In the genomic region with DNA sequence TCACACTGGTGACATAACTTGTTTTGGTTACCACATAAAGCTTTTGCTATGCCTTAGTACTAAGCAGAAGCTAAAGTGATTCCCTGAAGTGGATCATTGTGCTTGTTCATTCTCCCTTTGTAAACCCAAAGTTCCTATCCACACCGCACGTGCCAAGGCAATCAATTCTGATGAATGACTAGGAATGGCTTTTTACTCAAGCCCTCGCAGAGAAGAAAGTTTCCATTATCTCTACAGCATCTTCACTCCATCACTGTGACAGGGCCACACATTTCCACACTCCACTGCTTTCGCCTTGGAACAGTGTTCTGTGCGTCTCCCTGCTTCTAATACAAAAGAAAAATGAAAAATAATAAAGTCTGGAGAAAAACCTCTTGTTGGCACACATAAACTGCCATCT, we compare ENCODE assay signal across 28 mouse cellular contexts.
DNase-seq lines count a peak whose midpoint lies in the region; ATAC-seq and TF ChIP-seq lines count a peak whose summit lies in the region.
"Had no signal": no experiment of that assay in that cellular context is flagged by ENCODE, and none has a peak within 500 bp of the region (broad histone marks: within the 10 kb centered on the region; RNA-seq: fewer than 3 reads in every experiment).

No protein-coding gene starts in this region.

- H3K9me3 ChIP-seq in neural tube, embryonic 15.5 days (replicated peaks): no peaks in the 10 kb centered on the region
- no peaks in the 10 kb centered on the region for H3K9me3 ChIP-seq in hindbrain, embryonic 14.5 days (ENCODE audit: control insufficient read depth, low read length)
- H3K9me3 ChIP-seq in stomach, postnatal 0 days (ENCODE audit: control insufficient read depth, low read length): no peaks in the 10 kb centered on the region
- H3K9me3 ChIP-seq: embryonic facial prominence, embryonic 13.5 days; forebrain, embryonic 10.5 days; limb, embryonic 12.5 days; stomach, embryonic 15.5 days had no signal

- peaks cover 5% of the 10 kb centered on the region; the same call in 1 of the 2 replicates for H3K4me1 ChIP-seq in neural tube, embryonic 15.5 days
- H3K4me1 ChIP-seq in hindbrain, embryonic 14.5 days (replicated peaks; ENCODE audit: control insufficient read depth, insufficient read depth, low read length): no peaks in the 10 kb centered on the region
- H3K4me1 ChIP-seq in stomach, postnatal 0 days (replicated peaks; ENCODE audit: control insufficient read depth, insufficient read depth): no peaks in the 10 kb centered on the region
- H3K4me1 ChIP-seq: embryonic facial prominence, embryonic 13.5 days; forebrain, embryonic 10.5 days; limb, embryonic 12.5 days; liver, embryonic 15.5 days; stomach, embryonic 15.5 days had no signal

- DNase-seq in neural tube, embryonic 10.5 days (ENCODE audit: extremely low spot score, low spot score): peak; percentile 20
- peak; percentile 55 for DNase-seq in embryo, embryonic 10.5 days (ENCODE audit: low spot score)
- DNase-seq in hindbrain, embryonic 14.5 days (ENCODE audit: low spot score): no peak
- DNase-seq in layer of hippocampus, adult 2 months (ENCODE audit: low spot score in 2 of 2): no peak
- no peak for DNase-seq in stomach, postnatal 0 days (ENCODE audit: low spot score)
- DNase-seq: adrenal gland, postnatal 25 days; cerebellum, adult 18-20 months; cerebellum, postnatal 14 days; forebrain, postnatal 0 days; gastrocnemius, postnatal 36 days; heart, adult 18-20 months; heart, postnatal 36 days; kidney, adult 11 months; kidney, postnatal 14 days; lung, embryonic 14.5 days; lung, postnatal 14 days; thymus, postnatal 14 days had no signal

- H3K4me3 ChIP-seq in neural tube, embryonic 15.5 days (replicated peaks): no peak overlapping the region
- H3K4me3 ChIP-seq in hindbrain, embryonic 14.5 days (replicated peaks; ENCODE audit: low read length): no peak overlapping the region
- no peak overlapping the region for H3K4me3 ChIP-seq in layer of hippocampus, adult 2 months
- no peak overlapping the region for H3K4me3 ChIP-seq in stomach, postnatal 0 days (ENCODE audit: low read depth, low read length)
- H3K4me3 ChIP-seq: embryonic facial prominence, embryonic 13.5 days; forebrain, embryonic 10.5 days; left cerebral cortex, adult 2 months; limb, embryonic 12.5 days; liver, embryonic 15.5 days; stomach, embryonic 15.5 days had no signal

- no peak overlapping the region for H3K4me2 ChIP-seq in neural tube, embryonic 15.5 days
- H3K4me2 ChIP-seq in hindbrain, embryonic 14.5 days (replicated peaks): no peak overlapping the region
- H3K4me2 ChIP-seq in stomach, postnatal 0 days (replicated peaks; ENCODE audit: low read depth): no peak overlapping the region
- H3K4me2 ChIP-seq: embryonic facial prominence, embryonic 13.5 days; heart, embryonic 11.5 days; limb, embryonic 12.5 days; liver, embryonic 15.5 days; lung, embryonic 14.5 days; midbrain, embryonic 11.5 days; stomach, embryonic 15.5 days had no signal

- no peak overlapping the region for H3K27ac ChIP-seq in neural tube, embryonic 15.5 days (replicated peaks)
- no peak overlapping the region for H3K27ac ChIP-seq in hindbrain, embryonic 14.5 days
- H3K27ac ChIP-seq in layer of hippocampus, adult 2 months: no peak overlapping the region
- H3K27ac ChIP-seq in stomach, postnatal 0 days (replicated peaks): no peak overlapping the region
- H3K27ac ChIP-seq: embryonic facial prominence, embryonic 13.5 days; forebrain, embryonic 10.5 days; left cerebral cortex, adult 2 months; limb, embryonic 12.5 days; liver, embryonic 15.5 days; stomach, embryonic 15.5 days had no signal

- no peaks in the 10 kb centered on the region for H3K27me3 ChIP-seq in neural tube, embryonic 15.5 days (replicated peaks)
- H3K27me3 ChIP-seq in hindbrain, embryonic 14.5 days (ENCODE audit: control insufficient read depth, insufficient read depth, low read length): no peaks in the 10 kb centered on the region
- no peaks in the 10 kb centered on the region for H3K27me3 ChIP-seq in stomach, postnatal 0 days (ENCODE audit: control insufficient read depth, insufficient read depth, low read length)
- H3K27me3 ChIP-seq: embryonic facial prominence, embryonic 13.5 days; limb, embryonic 12.5 days; liver, embryonic 15.5 days; stomach, embryonic 15.5 days had no signal

- H3K36me3 ChIP-seq in neural tube, embryonic 15.5 days: no peaks in the 10 kb centered on the region
- no peaks in the 10 kb centered on the region for H3K36me3 ChIP-seq in hindbrain, embryonic 14.5 days (replicated peaks; ENCODE audit: control insufficient read depth, insufficient read depth)
- H3K36me3 ChIP-seq in stomach, postnatal 0 days (ENCODE audit: control insufficient read depth, insufficient read depth, low read length): no peaks in the 10 kb centered on the region
- H3K36me3 ChIP-seq: embryonic facial prominence, embryonic 13.5 days; forebrain, embryonic 10.5 days; limb, embryonic 12.5 days; liver, embryonic 15.5 days; stomach, embryonic 15.5 days had no signal

- no peak for ATAC-seq in neural tube, embryonic 15.5 days (ENCODE audit: low FRiP score)
- ATAC-seq in hindbrain, embryonic 14.5 days (ENCODE audit: low FRiP score): peak; percentile 46; the same call in 1 of the 2 replicates
- ATAC-seq in frontal cortex, adult (ENCODE audit: low TSS enrichment): no peak
- ATAC-seq in stomach, postnatal 0 days (ENCODE audit: low FRiP score, low TSS enrichment): no peak
- ATAC-seq: CD4-positive, CD25-positive, alpha-beta regulatory T cell, adult 4 months; forebrain, postnatal 0 days had no signal

- no peak overlapping the region for H3K9ac ChIP-seq in neural tube, embryonic 15.5 days (replicated peaks)
- no peak overlapping the region for H3K9ac ChIP-seq in hindbrain, embryonic 14.5 days
- H3K9ac ChIP-seq in stomach, postnatal 0 days (ENCODE audit: low read length): no peak overlapping the region
- H3K9ac ChIP-seq: embryonic facial prominence, embryonic 13.5 days; forebrain, postnatal 0 days; limb, embryonic 12.5 days; liver, embryonic 15.5 days; lung, embryonic 14.5 days; stomach, embryonic 15.5 days had no signal

- no peak for TF ChIP-seq CTCF in layer of hippocampus, adult 2 months (conservative IDR thresholded peaks at IDR 0.05)
- TF ChIP-seq CTCF in stomach, postnatal 0 days (IDR thresholded peaks at IDR 0.05; ENCODE audit: low read depth): no peak

- 16% methylated on average over 5 of the region's 5 CpGs for WGBS in neural tube, embryonic 15.5 days
- WGBS in hindbrain, embryonic 14.5 days: 19% methylated on average over 5 of the region's 5 CpGs
- WGBS in stomach, postnatal 0 days: 32% methylated on average over 5 of the region's 5 CpGs

- no peak for TF ChIP-seq EP300 in stomach, postnatal 0 days (optimal IDR thresholded peaks at IDR 0.05)

Comparison
In these comparisons a context has a peak if more than half of its experiments do, and no peak if none do; other contexts are left out.
1. DNase-seq: peak in neural tube, embryonic 10.5 days (single experiment) and embryo, embryonic 10.5 days (single experiment); none in hindbrain, embryonic 14.5 days (single experiment), layer of hippocampus, adult 2 months (0 of 2) and stomach, postnatal 0 days (single experiment).